Mouse (Mus musculus) neutrophil, adult 5-6 weeks (primary cell): ENCODE data around the gene Olfr1449. TPM values are rescaled to one million over a fixed set of nuclear protein-coding genes. Genes with fewer than 3 reads are reported as not detected.
"Not testable (repeated sequence)": the region's sequence is repeated elsewhere in the genome, so short reads cannot be mapped to it uniquely, and the experiment has no call there.

Experiments
- ATAC-seq: fragments of 151-379, 151-347 bp; 2 replicates; pipeline ENCODE4 v1.8.0; 2017; ENCODE audit warnings: mild to moderate bottlenecking, moderate TSS enrichment; ENCODE audit not compliant: insufficient number of reproducible peaks, poor library complexity, low FRiP score, severe bottlenecking; ENCODE audit errors: extremely low read depth
- total RNA-seq: library from RNA; stranded (forward); fragments of 200-1000 nt; gene quantifications from 2 replicates; pipeline ENCODE4 v1.2.3, GENCODE M21; 2017

Olfr1449 gene
- 0.81 TPM in 1 of 2 replicates, not detected in the other for total RNA-seq

DNA sequence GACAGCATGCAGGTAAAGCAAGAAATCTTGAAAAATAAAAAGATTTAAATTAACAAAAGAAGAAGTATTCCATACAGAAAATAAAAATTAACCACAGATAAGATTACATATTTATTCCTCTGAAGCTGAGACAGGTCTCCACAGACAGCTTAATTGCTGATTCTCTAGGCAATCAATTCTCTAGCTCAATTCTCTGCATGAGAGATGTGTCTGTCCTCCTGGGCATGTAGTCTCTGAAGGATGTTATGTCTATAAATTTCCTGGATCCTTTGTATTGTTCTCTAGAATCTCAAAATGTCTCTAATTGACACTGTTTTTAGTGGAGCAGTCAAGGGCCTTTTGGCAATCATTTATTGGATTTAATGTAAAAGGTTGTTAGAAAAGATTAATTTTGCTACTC, at the start of gene Olfr1449:
TSS of gene Olfr1449 (plus strand) at position 301 of the 400 bp plus-strand sequence.
- ATAC-seq, result no peak

- no peak for ATAC-seq
These were observed 47.1 kb upstream of the Olfr1449 start, which contains the start of gene Olfr1445 for GRCm38 (mm10) chr19:12883555-12883954. Gene Olfr1445 (plus strand): TSS chr19:12883855.

GRCm38 (mm10) chr19:12893424-12893823, 37.2 kb upstream of the Olfr1449 start, which contains the start of gene Olfr1446:
Gene Olfr1446 (minus strand): TSS chr19:12893524.
- ATAC-seq, result no peak

DNA sequence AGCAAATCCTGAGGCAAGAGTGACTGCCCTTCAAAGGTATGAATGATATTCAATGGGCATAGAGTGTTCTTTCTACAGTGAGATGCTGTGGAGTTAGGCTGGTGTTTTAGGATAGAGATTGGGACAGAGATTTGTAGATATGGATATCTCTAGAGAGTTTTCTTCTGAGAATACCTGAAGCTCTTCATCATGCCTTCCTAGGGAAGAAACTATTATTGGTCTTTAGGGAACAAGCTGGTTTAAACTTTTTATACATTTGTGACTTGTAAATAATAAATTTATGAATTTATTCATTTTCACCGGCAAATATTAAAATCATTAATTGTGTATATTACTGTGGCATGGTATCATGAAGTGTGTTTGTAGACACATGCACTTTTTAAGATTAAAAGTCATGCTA, 27.0 kb upstream of the Olfr1449 start, which contains the start of gene Olfr1447:
TSS of gene Olfr1447 (minus strand) at position 101 of the 400 bp plus-strand sequence.
- ATAC-seq, result no peak

DNA sequence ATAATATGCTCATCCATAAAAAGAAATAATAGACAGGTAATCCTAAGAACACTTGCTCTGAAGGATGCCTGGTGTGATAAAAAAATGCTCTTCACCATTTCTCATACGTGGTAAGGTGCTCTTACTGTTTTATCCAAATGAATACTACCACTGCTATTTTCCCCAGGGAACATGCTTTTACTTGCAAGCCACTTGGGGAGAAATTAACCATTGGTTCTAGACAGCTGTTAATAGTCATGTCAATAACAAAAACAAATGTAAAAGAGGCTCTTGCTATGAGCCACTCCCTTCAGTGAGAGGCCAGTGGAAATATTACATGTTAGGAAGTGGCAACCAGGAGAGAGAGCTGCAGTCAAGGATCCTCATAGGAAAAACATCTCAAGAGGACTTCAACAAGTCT, 6.3 kb upstream of the Olfr1449 start, which contains the start of gene Olfr1448:
TSS of gene Olfr1448 (minus strand) at position 101 of the 400 bp plus-strand sequence.
- ATAC-seq, result no peak

DNA sequence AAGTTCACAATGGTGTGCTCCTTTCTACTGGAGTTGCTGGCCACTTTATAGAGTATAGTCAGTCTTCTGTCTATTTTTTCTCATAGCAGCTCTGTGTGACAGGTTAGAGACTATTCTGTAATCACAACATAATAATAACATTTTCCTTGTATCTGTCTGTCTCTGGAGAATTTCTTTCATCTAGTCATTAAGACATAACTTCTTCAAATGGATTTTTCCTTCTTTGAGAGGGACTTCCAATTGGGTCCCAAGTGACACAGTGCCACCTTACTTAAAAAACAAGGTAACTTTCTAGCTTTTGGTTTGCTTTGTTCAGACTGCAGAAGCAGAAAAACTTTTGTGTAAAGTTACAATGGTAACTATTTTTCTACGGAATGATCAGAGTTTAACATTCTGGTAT, 19.3 kb downstream of the Olfr1449 start, which contains the start of gene Olfr1450:
TSS of gene Olfr1450 (plus strand) at position 301 of the 400 bp plus-strand sequence.
- no peak for ATAC-seq

DNA sequence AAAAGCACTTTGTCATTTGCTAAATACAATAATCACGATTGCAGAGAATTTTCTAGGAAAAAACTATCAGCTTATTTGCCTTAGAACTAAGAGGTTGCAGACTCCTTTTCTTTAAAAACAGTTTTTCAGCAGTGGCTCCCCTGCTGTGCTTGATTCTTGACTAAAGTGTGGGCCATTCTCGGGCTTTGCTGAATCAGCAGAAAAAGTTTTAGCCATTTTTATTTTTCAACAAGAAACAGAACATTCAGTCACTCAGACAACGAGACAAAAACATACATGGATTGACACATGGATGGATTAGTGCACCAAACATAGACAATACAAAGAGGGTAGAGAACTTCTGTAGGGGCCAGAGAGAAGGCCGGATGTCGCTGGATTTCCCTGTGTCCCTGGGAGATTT, 39.4 kb downstream of the Olfr1449 start:
- ATAC-seq, result not testable (repeated sequence)

Other genes with a start within 250 kb of the Olfr1449 start
- gene Keg1, start 235.1 kb upstream of the Olfr1449 start, total RNA-seq, result not detected in 2 replicates
- gene Cntf, start 165.2 kb upstream of the Olfr1449 start, total RNA-seq, result 1.4 and 2.2 TPM in 2 replicates
- 74.2 and 77.0 TPM in 2 replicates for gene Zfp91, start 134.7 kb upstream of the Olfr1449 start, total RNA-seq
- gene Lpxn, start 134.6 kb upstream of the Olfr1449 start, total RNA-seq, result 49.7 and 54.9 TPM in 2 replicates
- gene Gm5244, start 84.2 kb upstream of the Olfr1449 start, total RNA-seq, result 1.5 and 1.9 TPM in 2 replicates
- gene Olfr1444, start 73.6 kb upstream of the Olfr1449 start, total RNA-seq, result 0.61 TPM in 1 of 2 replicates, not detected in the other
- gene Olfr1445, start 47.0 kb upstream of the Olfr1449 start, total RNA-seq, result not detected in 2 replicates
- not detected in 2 replicates for gene Olfr1446, start 37.3 kb upstream of the Olfr1449 start, total RNA-seq
- not detected in 2 replicates for gene Olfr1447, start 27.1 kb upstream of the Olfr1449 start, total RNA-seq
- gene Olfr1448, start 6.4 kb upstream of the Olfr1449 start, total RNA-seq, result not detected in 2 replicates
- 0.49 TPM in 1 of 2 replicates, not detected in the other for gene Olfr1450, start 19.4 kb downstream of the Olfr1449 start, total RNA-seq
- not detected in 2 replicates for gene Olfr1451, start 64.2 kb downstream of the Olfr1449 start, total RNA-seq
- not detected in 2 replicates for gene Olfr1453, start 97.5 kb downstream of the Olfr1449 start, total RNA-seq
- not detected in 2 replicates for gene Olfr1454, start 129.8 kb downstream of the Olfr1449 start, total RNA-seq
- gene Olfr1457, start 167.1 kb downstream of the Olfr1449 start, total RNA-seq, result not detected in 2 replicates
- gene Olfr1458, start 175.9 kb downstream of the Olfr1449 start, total RNA-seq, result not detected in 2 replicates
- 0.12 TPM in 1 of 2 replicates, not detected in the other for gene Olfr1459, start 218.7 kb downstream of the Olfr1449 start, total RNA-seq
- gene Olfr1461, start 232.2 kb downstream of the Olfr1449 start, total RNA-seq, result not detected in 2 replicates